Mouse (Mus musculus) fat pad, adult 2 months (tissue): ENCODE measurements around the gene Snapin.
A peak's percentile ranks its signal among the peaks of the same experiment; 100 is the strongest.

Source experiments
- DNase-seq: peaks from one replicate; pipeline ENCODE4 v3.0.0-alpha.2; 2011; ENCODE audit warnings: low read depth, low spot score; ENCODE audit errors: extremely low read depth

Snapin gene

GRCm38 (mm10) chr3:90490696-90491256, at the start of gene Snapin:
Gene Snapin, minus strand, starts transcription at chr3:90491033.
- DNase-seq: no peak

- no peak for DNase-seq
Measured at GRCm38 (mm10) chr3:90537905-90538296, 47.1 kb upstream of the Snapin start.

- no peak for DNase-seq
Measured at GRCm38 (mm10) chr3:90537141-90537904, 46.5 kb upstream of the Snapin start, which contains the start of gene S100a16. Gene S100a16, plus strand, starts transcription at chr3:90537254.

GRCm38 (mm10) chr3:90535446-90535845, 44.6 kb upstream of the Snapin start:
- DNase-seq: no peak

- DNase-seq: no peak
Measured at GRCm38 (mm10) chr3:90531713-90532112, 40.9 kb upstream of the Snapin start.

GRCm38 (mm10) chr3:90527291-90527873, 36.5 kb upstream of the Snapin start:
- peak; percentile 95 for DNase-seq

GRCm38 (mm10) chr3:90526580-90526979, 35.7 kb upstream of the Snapin start, which contains the start of gene S100a14:
Gene S100a14, plus strand, starts transcription at chr3:90526856.
- DNase-seq: no peak

- peak; percentile 90 for DNase-seq
Measured at GRCm38 (mm10) chr3:90526076-90526475, 35.2 kb upstream of the Snapin start.

- DNase-seq: peak; percentile 98
Measured at GRCm38 (mm10) chr3:90525421-90525820, 34.6 kb upstream of the Snapin start.

GRCm38 (mm10) chr3:90517711-90518110, 26.9 kb upstream of the Snapin start:
- DNase-seq: no peak

- no peak for DNase-seq
Measured at GRCm38 (mm10) chr3:90515789-90516188, 25.0 kb upstream of the Snapin start.

GRCm38 (mm10) chr3:90515242-90515641, 24.4 kb upstream of the Snapin start:
- DNase-seq: no peak

GRCm38 (mm10) chr3:90514691-90515090, 23.9 kb upstream of the Snapin start:
- no peak for DNase-seq

- DNase-seq: no peak
Measured at GRCm38 (mm10) chr3:90513796-90514590, 23.2 kb upstream of the Snapin start, which contains the start of the genes S100a1 and S100a13. Gene S100a1, minus strand, starts transcription at chr3:90514392. Gene S100a13, plus strand, starts transcription at chr3:90514435.

- no peak for DNase-seq
Measured at GRCm38 (mm10) chr3:90512948-90513642, 22.3 kb upstream of the Snapin start.

- no peak for DNase-seq
Measured at GRCm38 (mm10) chr3:90512276-90512675, 21.4 kb upstream of the Snapin start.

- DNase-seq: no peak
Measured at GRCm38 (mm10) chr3:90509747-90510123, 18.9 kb upstream of the Snapin start.

- peak; percentile 80 for DNase-seq
Measured at GRCm38 (mm10) chr3:90508950-90509746, 18.3 kb upstream of the Snapin start, which contains the start of gene Chtop. Gene Chtop, minus strand, starts transcription at chr3:90509498.

- DNase-seq: no peak
Measured at GRCm38 (mm10) chr3:90508287-90508949, 17.6 kb upstream of the Snapin start.
